Mouse (Mus musculus): Measurements from ENCODE around the gene Sertad4.

DNA sequence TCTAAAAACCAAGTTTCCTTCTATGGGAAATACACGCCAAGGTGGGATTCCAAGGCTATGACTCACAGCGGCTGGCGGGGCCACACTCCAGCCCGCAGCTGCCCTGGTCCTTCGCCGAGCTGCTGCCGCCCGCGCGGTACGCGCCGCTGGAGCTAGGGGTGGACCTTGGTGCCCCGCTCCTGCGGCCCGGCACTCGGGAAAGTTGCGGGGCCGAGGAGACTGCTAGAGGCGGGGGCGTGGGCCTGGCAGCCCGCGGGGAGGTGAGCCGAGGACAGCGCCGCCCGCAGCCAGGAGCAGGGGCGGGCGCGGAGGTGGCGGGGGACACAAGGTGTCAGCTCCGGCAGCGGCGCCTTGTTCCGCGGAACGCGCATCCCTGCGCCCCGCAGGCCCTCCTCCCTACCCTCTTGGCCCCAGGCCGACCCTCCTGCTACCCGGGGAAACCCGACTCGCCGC, 711 bp downstream of the Sertad4 start:
- TF ChIP-seq POLR2A (IDR thresholded peaks at IDR 0.05; ENCODE audit: low read depth, low read length) (peak; percentile 67; the same call in 1 of the 2 replicates), CTCF (IDR thresholded peaks at IDR 0.05; ENCODE audit: borderline replicate concordance, insufficient read depth, low read length) (no peak)

All from embryonic fibroblast, embryonic 13.5 days (primary cell).